29 mouse cellular contexts compared by ENCODE assay signal in genomic region chr3:41453525-41453924, GRCm38 (mm10).
DNase-seq lines count a peak whose midpoint lies in the region; ATAC-seq and TF ChIP-seq lines count a peak whose summit lies in the region.
"Had no signal": no experiment of that assay in that cellular context is flagged by ENCODE, and none has a peak within 500 bp of the region (broad histone marks: within the 10 kb centered on the region; RNA-seq: fewer than 3 reads in every experiment).

No protein-coding gene starts in this region.

- no peaks in the 10 kb centered on the region for H3K4me1 ChIP-seq in kidney, postnatal 0 days (replicated peaks; ENCODE audit: insufficient read depth, low read length)
- 0 out of 2 replicates have a peak, but pooled peaks cover 3% of the 10 kb centered on the region for H3K4me1 ChIP-seq in kidney, embryonic 14.5 days (ENCODE audit: control insufficient read depth, insufficient read depth, low read length)
- no peaks in the 10 kb centered on the region for H3K4me1 ChIP-seq in midbrain, embryonic 11.5 days (ENCODE audit: control insufficient read depth, insufficient read depth, low read length)
- H3K4me1 ChIP-seq in midbrain, embryonic 14.5 days (ENCODE audit: control insufficient read depth, insufficient read depth, low read length), result no peaks in the 10 kb centered on the region
- H3K4me1 ChIP-seq in embryonic facial prominence, embryonic 11.5 days (ENCODE audit: control insufficient read depth, insufficient read depth, low read length), result no peaks in the 10 kb centered on the region
- no peaks in the 10 kb centered on the region for H3K4me1 ChIP-seq in limb, embryonic 15.5 days
- H3K4me1 ChIP-seq: forebrain, embryonic 10.5 days; forebrain, embryonic 13.5 days; heart, embryonic 15.5 days had no signal

- whole genome bisulfite sequencing in kidney, postnatal 0 days, result 76% methylated on average over 3 of the region's 3 CpGs
- WGBS in kidney, embryonic 14.5 days, result 79% methylated on average over 3 of the region's 3 CpGs
- 81% methylated on average over 3 of the region's 3 CpGs for WGBS in midbrain, embryonic 11.5 days
- 83% methylated on average over 3 of the region's 3 CpGs for WGBS in midbrain, embryonic 14.5 days
- WGBS in embryonic facial prominence, embryonic 11.5 days, result 64% methylated on average over 3 of the region's 3 CpGs
- WGBS in limb, embryonic 15.5 days, result 37% methylated on average over 3 of the region's 3 CpGs

- no peak overlapping the region for H3K4me3 ChIP-seq in kidney, postnatal 0 days (replicated peaks; ENCODE audit: low read depth, low read length)
- H3K4me3 ChIP-seq in kidney, embryonic 14.5 days (ENCODE audit: low read length), result no peak overlapping the region
- H3K4me3 ChIP-seq in midbrain, embryonic 11.5 days (ENCODE audit: low read depth, low read length), result no peak overlapping the region
- H3K4me3 ChIP-seq in midbrain, embryonic 14.5 days (replicated peaks; ENCODE audit: low read depth, low read length), result no peak overlapping the region
- no peak overlapping the region for H3K4me3 ChIP-seq in embryonic facial prominence, embryonic 11.5 days (ENCODE audit: low read depth, low read length)
- H3K4me3 ChIP-seq in limb, embryonic 15.5 days, result no peak overlapping the region
- H3K4me3 ChIP-seq: embryonic facial prominence, embryonic 13.5 days; forebrain, embryonic 10.5 days; forebrain, embryonic 13.5 days; heart, embryonic 12.5 days; heart, embryonic 15.5 days had no signal

- H3K9ac ChIP-seq in kidney, postnatal 0 days (ENCODE audit: low read depth, low read length), result no peak overlapping the region
- no peak overlapping the region for H3K9ac ChIP-seq in kidney, embryonic 14.5 days (ENCODE audit: low read depth, low read length)
- H3K9ac ChIP-seq in midbrain, embryonic 11.5 days (ENCODE audit: low read length), result no peak overlapping the region
- no peak overlapping the region for H3K9ac ChIP-seq in midbrain, embryonic 14.5 days (replicated peaks; ENCODE audit: low read length)
- H3K9ac ChIP-seq in embryonic facial prominence, embryonic 11.5 days (replicated peaks; ENCODE audit: low read length), result no peak overlapping the region
- no peak overlapping the region for H3K9ac ChIP-seq in limb, embryonic 15.5 days
- H3K9ac ChIP-seq: embryonic facial prominence, embryonic 13.5 days; forebrain, embryonic 13.5 days; heart, embryonic 12.5 days; heart, embryonic 15.5 days; hindbrain, embryonic 14.5 days had no signal

- H3K27me3 ChIP-seq in kidney, postnatal 0 days (ENCODE audit: insufficient read depth, low read length), result no peaks in the 10 kb centered on the region
- no peaks in the 10 kb centered on the region for H3K27me3 ChIP-seq in kidney, embryonic 14.5 days (ENCODE audit: control insufficient read depth, insufficient read depth, low read length)
- H3K27me3 ChIP-seq in midbrain, embryonic 11.5 days (ENCODE audit: control insufficient read depth, insufficient read depth, low read length), result no peaks in the 10 kb centered on the region
- H3K27me3 ChIP-seq in midbrain, embryonic 14.5 days (ENCODE audit: control insufficient read depth, insufficient read depth, low read length), result no peaks in the 10 kb centered on the region
- H3K27me3 ChIP-seq in embryonic facial prominence, embryonic 11.5 days (ENCODE audit: control insufficient read depth, insufficient read depth, low read length), result no peaks in the 10 kb centered on the region
- H3K27me3 ChIP-seq in limb, embryonic 15.5 days, result no peaks in the 10 kb centered on the region
- H3K27me3 ChIP-seq: embryonic facial prominence, embryonic 13.5 days; forebrain, embryonic 13.5 days; heart, embryonic 12.5 days; heart, embryonic 15.5 days had no signal

- no peaks in the 10 kb centered on the region for H3K36me3 ChIP-seq in kidney, postnatal 0 days (ENCODE audit: insufficient read depth, low read length)
- no peaks in the 10 kb centered on the region for H3K36me3 ChIP-seq in kidney, embryonic 14.5 days (ENCODE audit: control insufficient read depth, insufficient read depth, low read length)
- H3K36me3 ChIP-seq in midbrain, embryonic 11.5 days (ENCODE audit: control insufficient read depth, insufficient read depth, low read length), result no peaks in the 10 kb centered on the region
- H3K36me3 ChIP-seq in midbrain, embryonic 14.5 days (ENCODE audit: control insufficient read depth, insufficient read depth, low read length), result no peaks in the 10 kb centered on the region
- no peaks in the 10 kb centered on the region for H3K36me3 ChIP-seq in embryonic facial prominence, embryonic 11.5 days (replicated peaks; ENCODE audit: control insufficient read depth, insufficient read depth, low read depth, low read length)
- H3K36me3 ChIP-seq in limb, embryonic 15.5 days, result no peaks in the 10 kb centered on the region
- H3K36me3 ChIP-seq: embryonic facial prominence, embryonic 13.5 days; forebrain, embryonic 10.5 days; heart, embryonic 12.5 days; heart, embryonic 15.5 days had no signal

- peak; percentile 7 for DNase-seq in kidney, postnatal 0 days (ENCODE audit: low spot score)
- peak; percentile 28 for DNase-seq in midbrain, embryonic 11.5 days (ENCODE audit: low spot score, missing footprints)
- DNase-seq in midbrain, embryonic 14.5 days, result no peak
- DNase-seq in embryonic facial prominence, embryonic 11.5 days (ENCODE audit: low spot score), result peak; percentile 42
- no peak for DNase-seq in c-Kit-positive CD71-positive TER-119-positive erythroid progenitor cells, embryonic 14.5 days (ENCODE audit: low spot score)
- DNase-seq in layer of hippocampus, adult 9-11 months, result no peak
- DNase-seq: adrenal gland, adult 8-10 months; adrenal gland, postnatal 25 days; cerebellum, adult 18-20 months; cerebellum, adult 9-11 months; cerebellum, postnatal 36 days; gastrocnemius, postnatal 14 days; heart, adult 18-20 months; heart, postnatal 10 days; heart, postnatal 4 days had no signal

- 0 out of 2 replicates have a peak, but pooled peaks have one; percentile 6 for TF ChIP-seq CTCF in kidney, postnatal 0 days (IDR thresholded peaks at IDR 0.05; ENCODE audit: low read depth)

- H3K27ac ChIP-seq in kidney, postnatal 0 days, result no peak overlapping the region
- no peak overlapping the region for H3K27ac ChIP-seq in kidney, embryonic 14.5 days (ENCODE audit: low read depth, low read length)
- H3K27ac ChIP-seq in midbrain, embryonic 11.5 days (ENCODE audit: low read depth, low read length), result no peak overlapping the region
- no peak overlapping the region for H3K27ac ChIP-seq in midbrain, embryonic 14.5 days (replicated peaks; ENCODE audit: low read depth, low read length)
- no peak overlapping the region for H3K27ac ChIP-seq in embryonic facial prominence, embryonic 11.5 days (replicated peaks; ENCODE audit: low read depth, low read length)
- no peak overlapping the region for H3K27ac ChIP-seq in limb, embryonic 15.5 days
- H3K27ac ChIP-seq: embryonic facial prominence, embryonic 13.5 days; forebrain, embryonic 10.5 days; forebrain, embryonic 13.5 days; heart, embryonic 15.5 days; hindbrain, embryonic 14.5 days; hindbrain, postnatal 0 days had no signal

- no peak overlapping the region for H3K4me2 ChIP-seq in kidney, postnatal 0 days (ENCODE audit: low read length)
- no peak overlapping the region for H3K4me2 ChIP-seq in kidney, embryonic 14.5 days (replicated peaks; ENCODE audit: low read depth, low read length)
- no peak overlapping the region for H3K4me2 ChIP-seq in midbrain, embryonic 11.5 days
- H3K4me2 ChIP-seq in midbrain, embryonic 14.5 days (ENCODE audit: low read length), result no peak overlapping the region
- no peak overlapping the region for H3K4me2 ChIP-seq in embryonic facial prominence, embryonic 11.5 days (ENCODE audit: low read depth, low read length)
- H3K4me2 ChIP-seq in limb, embryonic 15.5 days, result no peak overlapping the region
- H3K4me2 ChIP-seq: embryonic facial prominence, embryonic 13.5 days; forebrain, embryonic 13.5 days; heart, embryonic 12.5 days; heart, embryonic 15.5 days; hindbrain, embryonic 14.5 days had no signal

- H3K9me3 ChIP-seq in kidney, postnatal 0 days (replicated peaks; ENCODE audit: low read length), result no peaks in the 10 kb centered on the region
- H3K9me3 ChIP-seq in kidney, embryonic 14.5 days (ENCODE audit: control insufficient read depth, low read length), result no peaks in the 10 kb centered on the region
- no peaks in the 10 kb centered on the region for H3K9me3 ChIP-seq in midbrain, embryonic 11.5 days (ENCODE audit: control insufficient read depth, low read length)
- no peaks in the 10 kb centered on the region for H3K9me3 ChIP-seq in midbrain, embryonic 14.5 days (ENCODE audit: control insufficient read depth, low read length)
- no peaks in the 10 kb centered on the region for H3K9me3 ChIP-seq in embryonic facial prominence, embryonic 11.5 days (replicated peaks; ENCODE audit: control insufficient read depth, low read length)
- no peaks in the 10 kb centered on the region for H3K9me3 ChIP-seq in limb, embryonic 15.5 days
- H3K9me3 ChIP-seq: embryonic facial prominence, embryonic 13.5 days; forebrain, embryonic 10.5 days; forebrain, embryonic 13.5 days; heart, embryonic 12.5 days; heart, embryonic 15.5 days had no signal

- no peak for ATAC-seq in kidney, postnatal 0 days (replicated peaks; ENCODE audit: low FRiP score, low read depth)
- no peak for ATAC-seq in kidney, embryonic 14.5 days (ENCODE audit: low FRiP score, low TSS enrichment)
- no peak for ATAC-seq in midbrain, embryonic 11.5 days (ENCODE audit: low FRiP score)
- no peak for ATAC-seq in midbrain, embryonic 14.5 days (ENCODE audit: low FRiP score, low TSS enrichment)
- 0 out of 2 replicates have a peak, but pooled peaks have one; percentile 44 for ATAC-seq in embryonic facial prominence, embryonic 11.5 days (replicated peaks; ENCODE audit: insufficient number of reproducible peaks, low FRiP score, low TSS enrichment, low read depth)
- ATAC-seq in limb, embryonic 15.5 days (ENCODE audit: insufficient number of reproducible peaks, low FRiP score, low TSS enrichment, low read depth), result 0 out of 2 replicates have a peak, but pooled peaks have one; percentile 35
- ATAC-seq: activated CD4-positive, CD25-positive, alpha-beta regulatory T cell, adult 4 months; CD4-positive, CD25-positive, alpha-beta regulatory T cell, adult 4 months; forebrain, embryonic 13.5 days; forebrain, embryonic 16.5 days; hindbrain, postnatal 0 days; inflammation-experienced regulatory T-cells, adult 6 months; intestine, embryonic 16.5 days had no signal

Comparison
In these comparisons a context has a peak if more than half of its experiments do, and no peak if none do; other contexts are left out.
1. DNase-seq: peak in kidney, postnatal 0 days (single experiment), midbrain, embryonic 11.5 days (single experiment) and embryonic facial prominence, embryonic 11.5 days (single experiment); none in midbrain, embryonic 14.5 days (single experiment), c-Kit-positive CD71-positive TER-119-positive erythroid progenitor cells, embryonic 14.5 days (single experiment) and layer of hippocampus, adult 9-11 months (single experiment).
2. ATAC-seq: peak in embryonic facial prominence, embryonic 11.5 days (single experiment) and limb, embryonic 15.5 days (single experiment); none in kidney, postnatal 0 days (single experiment), kidney, embryonic 14.5 days (single experiment), midbrain, embryonic 11.5 days (single experiment) and midbrain, embryonic 14.5 days (single experiment).